Mouse (Mus musculus): ENCODE measurements around the gene Dapp1.
"Not testable (repeated sequence)": the region's sequence is repeated elsewhere in the genome, so short reads cannot be mapped to it uniquely, and the experiment has no call there.

Dapp1 gene

DNA sequence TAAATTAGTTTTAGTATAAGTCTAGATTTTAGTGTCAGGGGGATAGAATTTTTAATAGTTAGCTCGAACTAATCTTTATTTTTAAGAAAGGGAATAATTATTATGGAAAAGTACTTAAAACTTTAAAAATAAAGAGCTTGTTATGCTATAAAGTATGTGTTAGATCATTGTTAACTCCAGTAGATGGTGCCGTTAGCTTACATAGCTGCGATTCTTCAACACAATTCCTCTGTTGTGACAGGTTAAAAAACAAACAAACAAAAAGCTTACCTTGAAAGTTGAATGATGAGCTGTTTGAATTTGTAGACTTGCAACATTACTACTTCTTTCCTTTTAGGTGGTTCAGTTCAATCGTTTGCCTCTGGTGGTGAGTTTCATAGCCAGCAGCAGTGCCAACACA lies 54.3 kb downstream of the Dapp1 start:
- DNase-seq (ENCODE audit: extremely low read depth, insufficient read length, low spot score) = no peak

DNA sequence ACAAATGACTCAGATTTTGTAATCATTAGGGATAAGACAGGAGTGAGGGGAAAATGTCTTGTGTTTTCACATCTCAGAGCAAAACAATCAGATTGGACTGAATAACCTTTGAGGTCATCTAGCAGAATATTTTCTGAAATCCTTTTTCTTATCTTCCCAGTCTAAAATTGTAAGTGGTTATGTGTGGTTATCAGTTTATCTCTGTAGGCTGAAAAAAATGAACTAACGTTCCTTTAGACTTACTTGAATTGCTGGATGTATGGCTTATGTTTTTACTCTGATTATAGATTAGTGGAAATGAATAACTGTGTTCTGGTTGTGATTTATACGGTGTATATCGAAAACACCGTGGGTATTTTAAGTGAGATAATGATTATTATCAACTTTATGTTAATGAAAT lies 60.8 kb downstream of the Dapp1 start:
- no peak for DNase-seq (ENCODE audit: extremely low read depth, insufficient read length, low spot score)

DNA sequence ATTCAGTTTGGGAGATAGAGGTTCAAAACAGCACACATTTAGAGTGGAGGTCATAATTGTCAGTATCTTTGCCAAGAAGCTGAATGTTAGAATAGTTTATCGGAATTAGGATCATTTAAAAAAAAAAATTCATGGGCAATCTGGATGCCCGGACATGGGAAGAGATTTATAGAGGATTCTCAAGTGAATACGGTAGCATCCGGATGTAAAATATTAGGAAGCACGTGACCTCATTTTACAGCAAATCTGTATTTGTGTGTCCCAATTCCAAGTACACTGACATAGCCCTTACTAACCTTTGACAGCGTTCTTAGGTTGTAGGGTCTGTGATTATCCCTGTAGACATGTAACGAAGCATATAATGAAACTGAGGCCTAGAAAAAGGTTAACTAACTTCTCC lies 61.9 kb downstream of the Dapp1 start:
- DNase-seq (ENCODE audit: extremely low read depth, insufficient read length, low spot score) = no peak

DNA sequence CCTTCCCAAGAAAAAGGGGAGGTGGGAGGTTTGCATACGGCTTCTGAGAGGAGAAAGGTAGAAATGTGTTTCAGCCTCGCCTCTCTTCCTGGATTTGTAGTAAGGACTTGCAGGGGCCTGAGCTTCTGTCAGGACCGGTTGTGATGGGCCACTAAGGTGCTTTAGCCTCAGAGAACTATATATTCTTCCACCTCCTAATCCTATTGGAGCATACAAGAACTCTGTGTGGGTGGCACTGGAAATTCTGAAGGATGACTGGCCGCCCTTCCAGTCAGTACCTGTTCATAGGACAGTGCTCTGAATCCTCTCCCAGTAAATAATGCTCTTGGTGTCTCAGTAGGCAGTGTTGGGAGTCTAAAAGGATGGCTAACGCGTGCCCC lies 62.4 kb downstream of the Dapp1 start:
- DNase-seq (ENCODE audit: extremely low read depth, insufficient read length, low spot score) = no peak

GRCm38 (mm10) chr3:137918172-137918931 lies 63.0 kb downstream of the Dapp1 start, which contains the start of gene Lamtor3:
Gene Lamtor3, plus strand, starts transcription at chr3:137918506.
- DNase-seq (ENCODE audit: extremely low read depth, insufficient read length, low spot score) = peak; percentile 93

GRCm38 (mm10) chr3:137917694-137918171 lies 63.6 kb downstream of the Dapp1 start:
- DNase-seq (ENCODE audit: extremely low read depth, insufficient read length, low spot score) = no peak

- not testable (repeated sequence) for DNase-seq (ENCODE audit: extremely low read depth, insufficient read length, low spot score)
Observed at GRCm38 (mm10) chr3:137914567-137914966, 66.8 kb downstream of the Dapp1 start.

- DNase-seq (ENCODE audit: extremely low read depth, insufficient read length, low spot score) = no peak
Observed at GRCm38 (mm10) chr3:137913093-137913492, 68.3 kb downstream of the Dapp1 start.

GRCm38 (mm10) chr3:137900149-137900548 lies 81.2 kb downstream of the Dapp1 start:
- DNase-seq (ENCODE audit: extremely low read depth, insufficient read length, low spot score) = no peak

DNA sequence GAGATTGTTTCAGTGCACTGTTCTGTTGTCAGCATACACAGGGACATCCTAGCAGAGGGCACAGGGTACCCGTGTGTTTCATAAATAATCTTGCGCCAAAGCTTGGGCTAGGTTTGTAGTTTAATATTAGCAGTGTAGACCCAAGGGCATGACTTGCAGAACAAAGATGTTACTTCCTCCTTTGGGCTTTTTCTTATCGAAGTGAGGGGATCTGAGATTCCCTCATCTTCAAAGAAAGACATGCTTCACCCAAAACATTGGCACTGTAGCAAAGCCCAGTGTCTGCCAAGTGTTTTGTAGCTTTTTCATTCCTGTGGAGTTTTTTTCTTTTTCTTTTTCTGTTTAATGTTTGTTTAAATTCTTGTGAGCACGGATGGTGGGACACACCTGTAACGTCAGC lies 83.7 kb downstream of the Dapp1 start:
- DNase-seq (ENCODE audit: extremely low read depth, insufficient read length, low spot score) = no peak

DNA sequence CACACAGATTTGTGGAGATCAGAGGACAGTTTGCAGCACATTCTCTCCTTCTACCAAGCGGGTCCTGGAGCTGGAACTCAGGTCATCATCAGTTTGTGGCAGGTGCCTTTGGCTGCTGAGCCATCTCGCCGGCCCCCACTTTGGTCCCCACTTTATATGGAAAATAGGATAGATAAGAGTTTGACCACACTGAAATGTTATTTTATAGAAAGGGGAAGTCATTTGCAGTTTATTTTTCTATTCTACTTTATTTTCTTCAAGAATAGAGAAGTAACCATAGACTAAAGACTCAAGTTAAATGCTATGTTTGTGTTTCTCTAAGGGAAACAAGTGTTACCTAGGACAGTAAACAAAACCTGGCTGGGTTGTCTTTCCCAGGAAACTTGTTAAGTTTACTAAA lies 84.5 kb downstream of the Dapp1 start:
- no peak for DNase-seq (ENCODE audit: extremely low read depth, insufficient read length, low spot score)

GRCm38 (mm10) chr3:137896386-137896785 lies 85.0 kb downstream of the Dapp1 start:
- DNase-seq (ENCODE audit: extremely low read depth, insufficient read length, low spot score) = no peak

GRCm38 (mm10) chr3:137895196-137895595 lies 86.1 kb downstream of the Dapp1 start:
- DNase-seq (ENCODE audit: extremely low read depth, insufficient read length, low spot score) = no peak

- DNase-seq (ENCODE audit: extremely low read depth, insufficient read length, low spot score) = no peak
Observed at GRCm38 (mm10) chr3:137893789-137894188, 87.6 kb downstream of the Dapp1 start.

GRCm38 (mm10) chr3:137892118-137892517 lies 89.2 kb downstream of the Dapp1 start:
- DNase-seq (ENCODE audit: extremely low read depth, insufficient read length, low spot score) = no peak

DNA sequence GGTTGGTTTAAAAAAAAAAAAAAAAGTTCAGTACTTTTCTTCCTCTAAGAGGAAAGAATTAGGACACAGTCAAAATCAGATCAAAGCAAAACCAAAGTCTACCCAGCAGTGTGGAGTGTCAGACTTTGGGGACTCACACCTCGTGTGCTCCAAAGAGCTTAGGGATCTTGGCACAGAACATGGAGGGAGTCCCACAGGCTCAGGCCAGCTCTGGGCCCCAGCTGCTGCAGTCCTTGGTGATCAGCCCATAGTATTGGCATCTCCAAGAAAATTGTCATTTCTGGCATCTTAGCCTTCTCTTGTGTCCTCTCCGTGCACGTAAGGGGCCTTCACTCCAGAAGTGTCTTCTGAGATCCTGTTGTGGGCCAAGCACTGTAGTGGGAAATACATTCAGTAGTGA lies 90.3 kb downstream of the Dapp1 start:
- no peak for DNase-seq (ENCODE audit: extremely low read depth, insufficient read length, low spot score)

DNA sequence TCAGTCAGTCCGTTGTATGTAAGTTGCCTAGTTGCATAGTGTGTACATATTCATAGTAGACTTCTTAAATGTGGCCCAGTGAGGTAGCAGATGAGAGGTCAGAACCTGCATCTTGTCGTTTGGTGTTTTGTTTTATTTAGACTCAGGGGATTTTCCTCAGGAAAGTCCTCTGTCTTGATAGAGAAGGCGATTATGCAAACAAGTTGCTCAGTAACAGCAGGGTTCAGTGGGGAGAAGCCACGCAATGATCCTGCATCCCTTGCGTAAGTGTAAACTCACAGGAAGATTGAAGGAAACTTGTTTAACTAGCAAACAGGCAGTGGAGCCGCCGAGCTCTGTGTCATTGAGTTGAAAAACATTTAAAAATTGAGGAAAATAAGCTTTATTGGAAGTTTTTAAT lies 93.4 kb downstream of the Dapp1 start:
- no peak for DNase-seq (ENCODE audit: extremely low read depth, insufficient read length, low spot score)

- DNase-seq (ENCODE audit: extremely low read depth, insufficient read length, low spot score) = no peak
Observed at GRCm38 (mm10) chr3:137881093-137881492, 100.3 kb downstream of the Dapp1 start.

All from 3134 (cell line).